Mouse (Mus musculus) midbrain, embryonic 14.5 days (tissue): ENCODE data around the gene Scn2a. TPM values are rescaled to one million over a fixed set of nuclear protein-coding genes. Genes with fewer than 3 reads are reported as not detected.

Source experiments
- ATAC-seq: fragments of 200-750 bp; cut with Nextera tagmentation; 2 replicates; pipeline ENCODE4 v1.8.0; 2017; ENCODE audit warnings: moderate number of reproducible peaks, moderate library complexity; ENCODE audit not compliant: low FRiP score, low TSS enrichment
- DNase-seq: peaks from one replicate; pipeline ENCODE4 v3.0.0-alpha.2; 2015
- H3K27ac ChIP-seq: fragments of 300-500 bp; sonication (generic); replicated peaks from 2 replicates; pipeline ENCODE4 v1.5.1; 2014; ENCODE audit warnings: mild to moderate bottlenecking, low read depth, low read length, moderate library complexity
- H3K27me3 ChIP-seq: fragments of 300-500 bp; sonication (generic); 2 replicates; pipeline ENCODE4 v1.6.1; 2014; ENCODE audit warnings: low read length, control low read depth, mixed read lengths; ENCODE audit not compliant: control insufficient read depth, insufficient read depth
- H3K36me3 ChIP-seq: fragments of 300-500 bp; sonication (generic); 2 replicates; pipeline ENCODE4 v1.6.1; 2014; ENCODE audit warnings: low read length, control low read depth; ENCODE audit not compliant: control insufficient read depth, insufficient read depth
- H3K4me1 ChIP-seq: fragments of 300-500 bp; sonication (generic); 2 replicates; pipeline ENCODE4 v1.6.1; 2014; ENCODE audit warnings: mild to moderate bottlenecking, antibody characterized with exemption, low read length, control low read depth; ENCODE audit not compliant: control insufficient read depth, insufficient read depth
- H3K4me2 ChIP-seq: fragments of 300-500 bp; sonication (generic); 2 replicates; pipeline ENCODE4 v1.6.1; 2014; ENCODE audit warnings: mild to moderate bottlenecking, low read length, moderate library complexity
- H3K4me3 ChIP-seq: fragments of 300-500 bp; sonication (generic); replicated peaks from 2 replicates; pipeline ENCODE4 v1.5.1; 2014; ENCODE audit warnings: low read depth, low read length
- H3K9ac ChIP-seq: fragments of 300-500 bp; sonication (generic); replicated peaks from 2 replicates; pipeline ENCODE4 v1.6.1; 2014; ENCODE audit warnings: mild to moderate bottlenecking, low read length, moderate library complexity
- H3K9me3 ChIP-seq: fragments of 300-500 bp; sonication (generic); 2 replicates; pipeline ENCODE4 v1.6.1; 2016; ENCODE audit warnings: low read length, control low read depth, mixed read lengths; ENCODE audit not compliant: control insufficient read depth
- WGBS: fragments of 180-500 bp; shearing (Covaris S2); extraction: QIAGEN DNeasy Blood & Tissue Kit; methylation state at CpG from one replicate; pipeline ENCODE4 v1.1.7; 2014; 5-methylcytosine and 5-hydroxymethylcytosine counted together
- polyA plus RNA-seq: library from polyadenylated mRNA; unstranded; fragments of >200 nt; fragmentation: Nextera tagmentation; extraction: Ambion mirVana; gene quantifications from 2 replicates; pipeline ENCODE4 v1.2.1, GENCODE M21; 2014

Scn2a gene
- polyA plus RNA-seq: 40.6 and 47.4 TPM in 2 replicates

GRCm38 (mm10) chr2:65620556-65621166, at the start of gene Scn2a:
Scn2a (plus strand) TSS chr2:65620771.
- 38% methylated on average over 9 of the region's 9 CpGs for WGBS

GRCm38 (mm10) chr2:65587679-65588078, 32.9 kb upstream of the Scn2a start:
- 88% methylated on average over 5 of the region's 5 CpGs for WGBS
- Histone ChIP-seq H3K9ac (no peak overlapping the region), H3K27ac (no peak overlapping the region), H3K4me2 (no peak overlapping the region), H3K9me3 (no peaks in the 10 kb centered on the region), H3K4me1 (no peaks in the 10 kb centered on the region), H3K4me3 (no peak overlapping the region), H3K27me3 (no peaks in the 10 kb centered on the region), H3K36me3 (no peaks in the 10 kb centered on the region)
- DNase-seq (no peak), ATAC-seq (no peak)

More at GRCm38 (mm10) chr2:65620556-65621166, at the start of gene Scn2a:
- ATAC-seq (0 out of 2 replicates have a peak, but pooled peaks have one; percentile 44), DNase-seq (peak; percentile 87)
- H3K9ac ChIP-seq: peak within 1 kb of the TSS; percentile 39
- no peaks in the 10 kb centered on the region for H3K9me3 ChIP-seq
- H3K36me3 ChIP-seq: no peaks in the 10 kb centered on the region
- peak within 1 kb of the TSS; percentile 51 for H3K4me2 ChIP-seq
- peak within 1 kb of the TSS; percentile 46 for H3K4me3 ChIP-seq
- H3K27me3 ChIP-seq: no peaks in the 10 kb centered on the region
- H3K27ac ChIP-seq: peak within 1 kb of the TSS; percentile 71
- peaks cover 7% of the 10 kb centered on the region; the same call in 1 of the 2 replicates for H3K4me1 ChIP-seq

GRCm38 (mm10) chr2:65607813-65608212, 12.8 kb upstream of the Scn2a start:
- Histone ChIP-seq H3K4me1 (no peaks in the 10 kb centered on the region), H3K4me2 (no peak overlapping the region), H3K9me3 (no peaks in the 10 kb centered on the region), H3K27me3 (no peaks in the 10 kb centered on the region), H3K4me3 (no peak overlapping the region), H3K9ac (no peak overlapping the region), H3K36me3 (no peaks in the 10 kb centered on the region), H3K27ac (no peak overlapping the region)
- ATAC-seq: no peak
- DNase-seq: no peak

- ATAC-seq (no peak), DNase-seq (no peak)
- no peaks in the 10 kb centered on the region for H3K9me3 ChIP-seq
- H3K27me3 ChIP-seq: no peaks in the 10 kb centered on the region
- no peaks in the 10 kb centered on the region for H3K4me1 ChIP-seq
- WGBS: 82% methylated on average over 4 of the region's 4 CpGs
- no peak overlapping the region for H3K4me3 ChIP-seq
- no peaks in the 10 kb centered on the region for H3K36me3 ChIP-seq
- H3K4me2 ChIP-seq: no peak overlapping the region
- no peak overlapping the region for H3K27ac ChIP-seq
- no peak overlapping the region for H3K9ac ChIP-seq
Observed at GRCm38 (mm10) chr2:65611887-65612286, 8.7 kb upstream of the Scn2a start.

GRCm38 (mm10) chr2:65619781-65620180, 790 bp upstream of the Scn2a start:
- DNase-seq: peak; percentile 58
- H3K4me3 ChIP-seq: no peak overlapping the region
- no peaks in the 10 kb centered on the region for H3K27me3 ChIP-seq
- H3K27ac ChIP-seq: no peak overlapping the region
- H3K4me2 ChIP-seq: no peak overlapping the region
- no peaks in the 10 kb centered on the region for H3K9me3 ChIP-seq
- 26% methylated on average over 5 of the region's 5 CpGs for WGBS
- H3K9ac ChIP-seq: no peak overlapping the region
- H3K36me3 ChIP-seq: no peaks in the 10 kb centered on the region
- no peak for ATAC-seq
- peaks cover 7% of the 10 kb centered on the region; the same call in 1 of the 2 replicates for H3K4me1 ChIP-seq

- Histone ChIP-seq H3K9ac (peak overlapping the region; percentile 39), H3K4me3 (peak overlapping the region; percentile 46), H3K4me2 (peak overlapping the region; percentile 51), H3K27ac (peak overlapping the region; percentile 71), H3K27me3 (no peaks in the 10 kb centered on the region), H3K4me1 (peaks cover 7% of the 10 kb centered on the region; the same call in 1 of the 2 replicates), H3K36me3 (no peaks in the 10 kb centered on the region), H3K9me3 (no peaks in the 10 kb centered on the region)
- 22% methylated on average over 5 of the region's 5 CpGs for WGBS
- DNase-seq: peak; percentile 70
- peak; percentile 58 for ATAC-seq
Observed at GRCm38 (mm10) chr2:65621254-65621653, 683 bp downstream of the Scn2a start.

GRCm38 (mm10) chr2:65621838-65622237, 1.3 kb downstream of the Scn2a start:
- peak overlapping the region; percentile 51 for H3K4me2 ChIP-seq
- ATAC-seq: no peak
- peak overlapping the region; percentile 39; the same call in 1 of the 2 replicates for H3K9ac ChIP-seq

GRCm38 (mm10) chr2:65652636-65653035, 32.1 kb downstream of the Scn2a start:
- no peak for ATAC-seq
- Histone ChIP-seq H3K4me3 (no peak overlapping the region), H3K9me3 (no peaks in the 10 kb centered on the region), H3K27ac (no peak overlapping the region), H3K4me1 (no peaks in the 10 kb centered on the region), H3K4me2 (no peak overlapping the region), H3K36me3 (no peaks in the 10 kb centered on the region), H3K9ac (no peak overlapping the region), H3K27me3 (no peaks in the 10 kb centered on the region)
- no peak for DNase-seq
- 84% methylated on average over 7 of the region's 7 CpGs for WGBS

More at GRCm38 (mm10) chr2:65621838-65622237, 1.3 kb downstream of the Scn2a start:
- Histone ChIP-seq H3K36me3 (no peaks in the 10 kb centered on the region), H3K9me3 (no peaks in the 10 kb centered on the region), H3K4me3 (peak overlapping the region; percentile 46), H3K27me3 (no peaks in the 10 kb centered on the region), H3K27ac (0 out of 2 replicates have a peak overlapping the region, but pooled peaks have one; percentile 8), H3K4me1 (peaks cover 7% of the 10 kb centered on the region; the same call in 1 of the 2 replicates)
- 74% methylated on average over 5 of the region's 5 CpGs for WGBS
- no peak for DNase-seq

- no peaks in the 10 kb centered on the region for H3K9me3 ChIP-seq
Observed at GRCm38 (mm10) chr2:65657031-65657430, 36.5 kb downstream of the Scn2a start.

More at GRCm38 (mm10) chr2:65657031-65657430, 36.5 kb downstream of the Scn2a start:
- Histone ChIP-seq H3K4me2 (no peak overlapping the region), H3K36me3 (no peaks in the 10 kb centered on the region), H3K4me1 (no peaks in the 10 kb centered on the region), H3K27me3 (no peaks in the 10 kb centered on the region), H3K27ac (no peak overlapping the region), H3K9ac (no peak overlapping the region), H3K4me3 (no peak overlapping the region)
- no peak for DNase-seq
- ATAC-seq: no peak
- WGBS: 91% methylated on average over 4 of the region's 4 CpGs
